Mouse (Mus musculus) cortical plate, adult 2 months (tissue): ENCODE data around the gene Dupd1.

ENCODE experiments used
- CTCF ChIP-seq: fragments of 200-500 bp; IDR thresholded peaks from 2 replicates; pipeline ENCODE4 v1.5.1; 2011; ENCODE audit warnings: mild to moderate bottlenecking, control low read depth, low read length; ENCODE audit not compliant: insufficient read depth; ENCODE audit errors: extremely low read depth
- POLR2A ChIP-seq: fragments of 200-500 bp; IDR thresholded peaks from 2 replicates; pipeline ENCODE4 v1.6.1; 2011; ENCODE audit warnings: mild to moderate bottlenecking, low read length, control low read depth; ENCODE audit not compliant: insufficient read depth; ENCODE audit errors: extremely low read depth

GRCm38 (mm10) chr14:21659155-21659554 is 55.2 kb downstream of the Dupd1 start:
- TF ChIP-seq CTCF (no peak), POLR2A (no peak)
